Mouse (Mus musculus): ENCODE measurements around the gene Stxbp6.
"Not testable (repeated sequence)": the region's sequence is repeated elsewhere in the genome, so short reads cannot be mapped to it uniquely, and the experiment has no call there.

Stxbp6 gene

DNA sequence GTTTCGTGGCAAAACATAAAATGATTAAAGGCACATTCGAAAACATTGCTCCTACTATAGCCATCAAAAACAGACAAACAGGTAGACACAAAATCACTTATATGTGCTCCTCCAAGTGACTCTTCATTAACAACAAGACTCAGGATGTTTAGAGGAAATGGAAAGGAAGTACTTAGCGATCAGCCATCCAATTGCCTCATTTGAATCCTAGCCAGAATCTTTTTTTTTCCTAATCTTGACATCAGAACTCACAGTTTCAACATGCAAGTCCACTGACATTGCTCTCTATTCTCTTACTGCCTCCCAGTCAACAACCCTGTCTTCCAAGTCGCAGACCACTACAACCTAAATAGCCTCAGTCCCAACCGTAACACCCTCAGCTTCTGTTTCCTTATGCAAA is 21.2 kb downstream of the Stxbp6 start:
- no peak for DNase-seq

DNA sequence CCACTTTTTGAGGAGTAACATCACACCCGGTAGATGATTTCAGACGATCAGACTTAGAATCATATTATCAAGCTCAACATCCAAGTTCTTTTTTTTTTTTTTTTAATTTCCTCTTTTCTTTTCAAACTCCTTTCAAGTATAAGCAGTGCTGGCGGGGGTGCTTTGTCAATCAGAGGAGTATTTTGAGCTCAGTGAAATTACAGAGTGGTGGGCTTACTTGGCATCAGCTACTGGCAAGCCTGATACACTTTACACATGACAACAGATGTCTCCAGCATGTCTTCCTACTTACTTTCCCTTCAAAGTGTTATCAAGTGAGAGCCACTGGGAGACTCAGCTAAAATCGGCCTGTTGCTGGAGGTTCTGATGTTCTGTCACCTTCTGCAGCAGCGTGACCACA is 21.6 kb downstream of the Stxbp6 start:
- DNase-seq: no peak

DNA sequence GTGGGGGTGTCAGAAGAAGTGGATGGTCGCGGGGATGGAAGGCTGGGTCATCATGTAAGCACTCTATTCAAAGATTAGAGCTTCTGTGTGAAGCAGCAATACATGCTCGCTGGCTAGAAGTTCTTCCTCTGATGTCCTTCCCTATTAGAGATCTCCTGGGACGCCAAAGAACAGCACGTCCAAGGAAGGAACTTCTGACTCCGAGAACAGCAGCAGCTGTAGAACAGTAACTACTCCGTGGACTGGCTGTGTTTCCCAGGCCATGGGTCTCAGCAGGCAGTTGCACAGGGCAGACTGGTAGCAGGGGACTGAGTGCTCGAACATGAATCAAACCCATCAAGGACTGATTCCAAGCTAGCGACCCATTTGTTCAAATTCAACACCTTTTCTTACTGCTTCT is 24.6 kb downstream of the Stxbp6 start:
- no peak for DNase-seq

DNA sequence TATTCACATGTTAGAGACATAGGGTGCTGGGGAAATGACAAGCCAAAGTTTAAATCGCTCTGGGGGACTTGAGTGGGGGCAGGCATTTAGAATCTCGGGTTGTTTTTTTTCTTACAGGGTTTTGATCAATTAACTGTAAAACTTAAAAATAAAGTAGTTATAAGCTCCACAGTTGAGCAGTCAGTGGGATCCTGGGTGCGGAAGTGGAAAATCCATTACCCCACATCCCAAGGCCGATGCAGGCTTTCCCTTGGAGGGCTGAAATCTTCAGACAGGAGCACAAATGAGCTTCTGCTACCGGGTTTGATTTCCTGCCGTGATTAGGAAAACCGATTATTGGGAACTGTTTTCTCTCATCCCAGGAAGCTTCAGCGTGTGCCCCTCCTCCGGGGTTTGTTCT is 26.8 kb downstream of the Stxbp6 start:
- DNase-seq: not testable (repeated sequence)

DNA sequence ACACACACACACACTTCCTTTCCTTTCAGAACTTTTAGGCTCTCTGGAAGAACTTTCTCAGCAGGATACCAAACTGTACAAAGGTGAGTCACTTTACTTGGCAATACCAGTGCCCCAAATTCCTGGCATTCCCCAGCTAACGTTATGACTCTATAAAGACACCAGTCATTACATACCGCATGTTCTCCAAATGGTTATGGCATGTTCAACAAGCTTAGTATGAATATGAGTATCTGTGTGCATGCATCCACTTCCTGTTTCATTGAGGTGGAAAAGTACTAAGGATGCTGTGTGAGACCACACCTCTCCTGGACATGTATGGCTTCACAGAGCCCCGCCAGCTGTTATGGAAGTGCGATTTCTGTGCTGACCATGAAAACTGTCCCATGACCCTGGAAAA is 27.3 kb downstream of the Stxbp6 start:
- no peak for DNase-seq

DNA sequence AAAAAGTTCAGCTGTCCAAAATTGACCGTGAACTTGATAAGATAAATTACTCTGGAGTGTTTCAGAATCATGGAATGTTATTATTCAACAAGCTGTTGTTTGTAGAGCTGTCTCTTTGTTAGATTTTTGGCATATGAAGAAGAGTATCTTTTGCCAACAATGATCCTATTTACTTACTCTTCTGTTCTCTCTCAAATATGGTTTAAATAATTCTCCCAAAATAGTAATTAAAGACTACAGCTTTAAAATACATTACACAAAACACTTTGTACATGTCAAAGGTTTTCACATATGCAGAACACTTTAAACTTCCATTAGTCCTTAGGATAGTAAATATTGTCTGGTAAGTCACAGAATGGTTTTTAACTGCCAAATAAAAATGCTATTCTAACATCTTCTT is 29.9 kb downstream of the Stxbp6 start:
- no peak for DNase-seq

DNA sequence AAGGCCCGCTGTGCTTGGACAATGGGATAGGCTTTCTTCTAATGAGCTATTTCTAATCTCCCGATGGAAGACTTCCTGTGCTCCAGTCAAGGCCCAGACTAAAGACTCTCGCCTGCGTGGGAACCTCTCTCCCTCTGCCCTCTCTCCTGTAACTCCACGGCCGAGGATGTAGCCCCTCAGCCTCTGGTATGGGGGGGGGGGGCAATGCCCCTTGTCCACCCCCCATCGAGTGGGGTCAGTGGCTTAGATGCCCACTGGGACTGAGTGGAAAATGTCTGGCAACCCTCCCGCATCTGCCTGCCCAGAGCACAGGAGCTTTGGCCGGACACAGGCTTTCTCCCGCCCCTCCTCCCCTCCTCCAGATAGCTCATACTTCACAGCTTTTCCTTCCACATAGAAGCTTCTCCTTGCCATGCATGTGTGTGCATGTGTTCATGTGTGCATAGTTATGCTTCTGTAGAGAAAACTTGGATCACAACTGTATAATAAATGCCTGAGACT is 31.9 kb downstream of the Stxbp6 start:
- no peak for DNase-seq

DNA sequence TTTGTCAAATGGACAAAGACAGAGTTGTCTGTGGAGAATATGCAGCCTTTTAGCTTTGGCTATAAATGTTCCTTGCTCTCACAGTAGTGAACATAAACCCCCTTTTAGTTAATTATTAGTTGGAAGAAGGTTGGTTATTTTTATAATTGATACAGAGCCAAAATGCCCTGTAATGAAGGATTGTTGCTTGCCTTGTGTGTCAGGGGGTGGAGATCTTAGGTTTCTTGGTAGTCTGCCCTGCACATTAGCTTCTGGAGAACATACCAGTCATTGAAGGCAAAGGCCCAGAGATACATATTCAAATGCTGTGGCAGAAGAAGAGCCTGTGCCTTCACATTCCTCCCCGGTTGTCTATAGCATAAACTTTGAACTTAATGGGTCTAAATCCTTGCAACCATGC is 37.0 kb downstream of the Stxbp6 start:
- DNase-seq: no peak

DNA sequence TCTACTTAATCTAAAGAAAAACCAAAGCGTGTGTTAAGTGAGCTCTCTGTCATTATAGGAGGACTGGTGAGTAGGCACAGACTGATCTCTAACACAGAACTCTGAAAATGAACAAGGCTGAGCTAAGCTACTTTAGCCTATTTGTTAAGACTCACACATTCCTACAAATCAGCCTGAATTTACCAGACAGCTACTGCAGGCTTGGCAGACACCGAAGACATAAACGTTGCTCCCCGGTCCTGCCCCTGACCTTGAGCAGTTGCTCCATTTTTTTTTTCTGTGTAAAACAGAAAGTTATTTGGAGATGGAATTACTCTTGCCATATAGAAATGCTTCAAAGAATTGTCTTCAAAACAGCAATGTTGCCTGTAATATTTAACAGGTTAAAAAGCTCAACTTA is 37.4 kb downstream of the Stxbp6 start:
- DNase-seq: no peak

DNA sequence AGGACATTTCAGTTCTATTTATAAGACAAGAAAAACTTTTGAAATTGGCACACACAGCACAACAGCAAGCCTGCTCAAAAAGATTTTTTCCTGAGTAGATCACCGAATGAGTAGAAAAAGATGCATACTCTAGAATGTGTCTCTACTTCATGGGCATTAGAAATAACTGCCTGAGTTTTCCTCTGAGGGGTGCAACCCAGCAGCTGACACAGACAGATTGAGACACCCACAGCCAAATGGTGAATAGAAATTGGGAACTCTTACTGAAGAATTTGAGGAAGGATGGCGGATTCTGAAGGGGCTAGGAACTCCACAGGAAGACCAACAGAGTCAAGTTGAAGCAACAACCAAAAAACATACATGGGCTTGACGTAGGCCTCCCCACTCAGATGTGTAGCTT is 43.8 kb downstream of the Stxbp6 start:
- DNase-seq: no peak

DNA sequence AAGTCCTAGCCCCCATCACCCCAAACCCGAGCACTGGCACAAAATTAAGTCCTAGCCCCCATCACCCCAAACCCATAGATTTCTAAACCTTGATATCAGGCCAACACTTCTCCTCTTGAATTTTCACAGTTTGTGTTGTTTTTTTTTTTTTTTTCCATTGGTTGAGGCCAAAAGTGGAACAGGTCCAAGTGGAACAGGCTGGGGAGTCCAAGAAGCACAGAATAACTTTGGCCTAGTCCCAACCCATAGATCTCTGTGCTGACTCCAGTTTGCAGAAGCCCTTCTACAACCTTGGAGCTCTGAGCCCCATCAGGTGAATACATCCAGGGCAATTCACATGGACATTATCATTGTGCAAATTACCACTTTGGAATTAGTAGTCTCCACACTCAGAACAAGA is 48.2 kb downstream of the Stxbp6 start:
- no peak for DNase-seq

DNA sequence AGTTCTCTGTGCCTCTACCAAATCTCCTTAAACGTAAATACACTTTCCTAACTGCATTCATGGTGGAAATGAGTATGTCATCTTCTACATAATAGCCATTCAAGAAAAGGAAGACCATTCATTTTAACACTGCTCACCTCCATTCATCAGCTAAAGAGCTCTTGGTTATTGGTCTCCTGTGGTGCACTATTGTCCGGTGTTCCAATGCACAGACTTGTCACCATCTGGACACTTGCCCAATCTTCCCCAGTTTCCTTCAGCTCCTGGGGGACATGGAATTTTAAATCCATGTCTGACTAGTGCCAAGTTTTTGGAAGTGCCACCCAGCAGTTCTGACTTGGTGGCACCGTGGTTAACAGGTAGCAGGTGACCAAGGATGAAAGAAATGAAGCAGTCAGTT is 54.5 kb downstream of the Stxbp6 start:
- no peak for DNase-seq

DNA sequence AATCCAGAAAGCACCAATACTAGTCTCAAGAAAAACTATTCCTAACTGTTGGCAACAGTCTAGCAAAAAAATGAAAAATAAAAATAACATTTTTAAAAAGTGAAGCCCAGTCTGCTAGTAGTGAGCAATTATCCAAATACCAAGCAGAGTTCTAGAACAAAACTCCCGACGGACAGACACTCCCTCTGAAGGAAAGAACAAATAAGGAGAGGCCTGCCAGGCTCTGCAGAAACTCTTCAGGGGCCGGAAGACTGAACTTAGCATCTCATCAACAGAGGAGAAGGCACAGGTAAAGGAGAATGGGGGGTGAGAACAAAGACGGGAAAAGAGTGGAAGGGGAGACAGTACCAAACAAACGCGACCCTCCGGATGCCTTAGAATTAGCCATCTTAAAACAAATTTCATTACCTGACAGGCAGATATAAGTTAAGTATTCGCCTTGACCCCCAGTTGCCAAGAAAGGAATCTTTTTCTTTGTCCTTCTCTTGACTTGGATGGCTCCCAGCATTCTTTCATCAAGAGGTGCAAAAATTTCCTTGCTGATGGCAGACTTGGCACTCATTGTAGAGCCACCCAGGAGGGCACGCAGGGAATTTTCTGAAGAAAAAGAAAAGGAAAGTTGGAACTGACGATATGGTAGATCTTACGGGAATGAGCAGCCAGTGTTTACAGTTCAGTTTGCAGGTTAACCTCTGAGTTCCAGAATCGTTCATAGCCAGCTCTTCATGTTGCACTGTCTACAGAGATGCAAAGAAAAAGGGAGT is 55.3 kb downstream of the Stxbp6 start:
- no peak for DNase-seq

DNA sequence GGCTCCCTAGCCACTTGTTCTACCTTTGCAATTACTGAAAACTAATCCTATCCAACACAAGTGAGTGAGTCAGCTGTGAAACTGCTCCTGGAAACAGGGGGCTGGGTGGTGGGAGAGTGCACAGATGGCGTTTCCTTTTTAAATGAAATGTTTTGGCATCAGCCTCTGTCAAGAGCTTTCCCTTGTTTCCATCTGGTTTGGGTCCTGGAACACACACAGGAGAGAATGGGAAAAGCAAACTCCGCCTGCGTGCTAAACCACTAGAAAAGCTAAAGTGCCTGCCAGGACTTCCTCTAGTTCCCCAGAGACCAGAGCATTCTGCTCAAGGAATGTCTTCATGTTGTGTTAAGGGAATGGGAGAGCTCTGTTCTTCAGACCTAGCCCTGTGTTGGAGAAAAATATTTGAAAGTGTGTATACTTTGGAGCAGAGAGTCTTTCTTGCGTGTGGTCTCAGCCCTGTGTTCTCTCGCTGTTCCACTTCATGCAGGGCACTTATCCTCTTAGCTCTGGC is 61.2 kb downstream of the Stxbp6 start:
- DNase-seq: no peak

DNA sequence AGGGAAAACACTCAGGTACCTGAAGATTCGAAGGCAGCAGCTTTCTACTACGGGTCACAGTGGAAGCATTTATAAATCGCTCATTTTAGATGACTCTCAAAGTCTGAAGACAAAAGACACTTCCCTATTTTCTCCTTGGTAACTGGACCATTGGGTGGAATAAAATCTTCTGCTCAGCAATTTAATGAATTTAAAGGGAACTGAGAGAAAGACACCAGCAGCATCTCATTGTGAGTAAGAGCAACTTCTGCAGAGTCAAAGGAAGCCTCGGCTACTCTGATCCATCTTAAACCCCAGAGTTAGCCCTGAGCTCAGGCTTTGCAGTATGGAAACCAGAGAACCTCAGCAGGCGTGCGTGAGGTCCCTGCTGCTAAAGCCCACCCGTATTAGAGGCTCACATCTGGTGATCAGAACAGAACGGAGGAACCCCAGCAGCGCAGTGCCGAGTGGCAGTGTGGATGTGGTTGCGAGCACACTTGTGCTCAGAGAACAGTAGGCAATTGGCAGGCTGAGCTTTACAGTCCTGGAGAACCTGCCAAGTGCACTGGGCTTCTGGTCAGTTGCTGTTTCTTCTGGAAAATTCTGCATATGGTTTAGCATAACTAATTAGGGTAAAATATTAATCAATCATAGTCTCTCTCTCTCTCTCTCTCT is 62.9 kb downstream of the Stxbp6 start:
- DNase-seq: no peak

DNA sequence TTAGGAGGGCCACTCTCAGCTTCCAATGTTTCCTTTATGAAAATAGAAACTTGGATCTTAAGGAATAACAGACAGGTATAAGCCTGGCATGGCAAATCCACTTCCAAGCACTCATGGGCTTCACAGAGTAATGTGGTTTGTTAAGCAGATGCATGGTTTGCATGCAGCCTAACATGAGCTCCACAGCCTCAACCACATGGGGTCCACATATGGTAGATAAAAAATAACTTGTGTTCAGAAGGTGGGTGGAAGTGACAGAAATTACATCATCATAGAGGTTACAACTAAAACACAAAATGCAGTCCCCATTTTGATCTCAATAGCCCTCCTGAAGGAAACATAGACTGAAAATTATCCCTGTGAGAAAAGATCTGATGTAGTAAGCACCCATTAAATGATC is 63.5 kb downstream of the Stxbp6 start:
- no peak for DNase-seq

DNA sequence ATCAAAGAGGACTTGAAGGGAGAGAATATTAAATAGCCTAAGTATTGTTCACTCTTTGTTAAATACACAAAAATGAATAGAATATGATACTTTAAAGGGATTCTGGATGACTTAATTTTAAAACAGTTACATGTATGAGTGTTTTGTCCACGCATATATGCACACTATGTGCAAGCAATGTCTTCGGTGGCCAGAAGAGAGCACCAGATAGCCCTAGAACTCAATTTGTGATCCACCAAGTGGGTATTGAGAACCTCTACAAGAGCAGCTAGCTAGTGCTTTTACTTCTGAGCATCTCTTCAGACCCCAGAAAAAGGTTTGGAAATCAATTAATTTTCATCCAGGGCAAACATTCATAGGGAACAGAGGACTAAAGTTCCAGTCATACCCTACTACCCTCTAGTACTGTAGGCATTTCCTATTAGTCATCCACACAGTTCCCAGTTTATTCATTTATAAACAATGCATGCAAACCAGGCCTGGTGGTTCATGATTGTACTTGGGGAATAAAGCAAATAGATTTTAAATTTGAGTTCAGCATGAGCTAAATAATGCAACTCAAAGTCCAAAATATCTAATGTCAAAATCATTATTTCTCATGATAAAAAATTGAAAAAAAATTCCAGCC is 64.4 kb downstream of the Stxbp6 start:
- DNase-seq: no peak

DNA sequence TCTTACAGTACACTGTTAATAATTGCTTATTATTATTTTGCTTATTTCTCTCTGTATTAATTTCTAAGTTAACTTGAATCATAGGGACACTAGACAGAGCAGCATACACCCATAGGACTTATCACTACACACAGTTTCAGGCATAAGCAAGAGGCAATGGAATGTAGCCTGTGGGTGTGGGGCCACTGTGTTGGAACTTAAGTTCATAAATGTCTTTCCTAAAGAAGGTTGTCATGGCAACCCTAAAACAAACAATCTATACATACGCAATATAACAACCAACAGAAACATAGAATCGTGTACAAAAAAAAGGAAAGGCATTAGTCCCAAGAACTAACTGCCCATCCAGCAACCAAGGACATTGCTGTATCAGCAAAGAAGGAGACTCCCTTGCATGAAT is 67.9 kb downstream of the Stxbp6 start:
- DNase-seq: no peak

DNA sequence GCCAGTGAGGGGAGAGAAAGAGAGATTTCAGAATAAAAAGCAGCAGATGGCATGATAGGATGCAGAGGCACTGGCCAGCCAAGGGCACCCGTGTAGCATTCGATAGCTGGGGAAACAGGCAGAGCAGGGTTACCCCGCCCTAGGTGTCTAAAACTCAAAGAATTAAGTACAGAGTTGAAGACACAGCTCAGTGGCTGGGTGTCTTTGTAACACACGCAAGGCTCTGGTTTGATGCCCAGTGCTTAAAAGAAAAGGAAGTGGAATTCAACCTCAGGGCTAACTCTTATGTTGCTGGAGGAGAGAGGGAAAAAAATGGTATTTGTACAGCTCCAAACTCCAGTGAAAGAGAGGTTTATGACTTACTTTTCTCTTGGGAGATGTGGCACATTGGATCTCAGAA is 68.5 kb downstream of the Stxbp6 start:
- no peak for DNase-seq

DNA sequence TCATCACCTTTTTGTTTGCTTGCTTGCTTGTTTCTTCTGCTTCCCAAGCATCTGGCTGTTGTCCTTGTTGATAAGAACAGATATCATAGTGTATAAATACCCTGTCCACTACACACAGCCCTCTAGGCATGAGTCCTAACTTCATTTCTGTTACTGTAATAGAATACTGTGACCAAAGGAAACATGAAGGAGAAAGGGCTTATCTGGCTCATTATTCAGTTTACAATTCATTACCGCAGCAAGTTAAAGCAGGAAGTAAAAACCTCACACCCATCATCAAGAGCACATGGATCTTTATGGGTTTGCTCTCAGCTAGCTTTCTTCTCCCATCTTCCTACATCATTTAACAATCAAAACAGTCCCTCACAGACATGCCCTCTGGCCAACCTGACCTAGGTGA is 72.5 kb downstream of the Stxbp6 start:
- DNase-seq: no peak

DNA sequence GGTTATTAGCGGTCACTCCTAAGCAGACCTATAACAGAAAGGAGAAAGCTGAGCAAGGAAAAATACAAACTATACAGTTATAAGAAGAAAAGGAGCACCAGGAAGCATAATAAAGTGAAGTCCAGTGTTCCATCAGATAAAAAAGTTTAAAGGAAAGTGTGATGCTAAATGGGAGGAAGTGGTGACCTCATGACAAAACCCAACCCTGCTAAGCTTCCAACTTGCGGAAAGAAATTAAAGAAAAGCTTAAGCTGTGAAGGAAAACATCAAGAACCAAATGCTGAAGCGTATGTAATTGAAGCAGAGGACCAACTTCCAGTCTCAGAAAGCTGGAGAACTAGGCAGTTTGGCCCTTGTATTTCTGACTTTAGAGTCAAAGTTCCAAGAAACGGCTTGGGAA is 77.1 kb downstream of the Stxbp6 start:
- no peak for DNase-seq

DNA sequence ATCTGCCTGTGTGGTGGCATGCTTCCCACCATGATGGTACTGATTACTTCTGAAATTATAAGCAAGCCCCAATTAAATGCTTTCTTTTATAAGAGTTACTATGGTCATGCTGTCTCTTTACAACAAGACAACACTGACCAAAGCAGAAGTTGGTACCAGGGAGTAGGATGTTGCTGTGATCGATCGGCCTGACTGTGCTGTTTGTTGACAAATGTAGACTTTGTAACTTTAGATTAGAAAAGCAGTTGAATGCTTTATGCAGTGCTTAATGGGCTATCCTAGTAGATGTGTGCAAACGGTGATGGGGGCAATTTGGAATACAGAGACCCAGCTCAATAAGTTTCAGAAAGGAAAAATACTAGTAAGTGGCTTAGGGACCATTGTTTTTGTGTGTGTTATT is 77.6 kb downstream of the Stxbp6 start:
- DNase-seq: no peak

DNA sequence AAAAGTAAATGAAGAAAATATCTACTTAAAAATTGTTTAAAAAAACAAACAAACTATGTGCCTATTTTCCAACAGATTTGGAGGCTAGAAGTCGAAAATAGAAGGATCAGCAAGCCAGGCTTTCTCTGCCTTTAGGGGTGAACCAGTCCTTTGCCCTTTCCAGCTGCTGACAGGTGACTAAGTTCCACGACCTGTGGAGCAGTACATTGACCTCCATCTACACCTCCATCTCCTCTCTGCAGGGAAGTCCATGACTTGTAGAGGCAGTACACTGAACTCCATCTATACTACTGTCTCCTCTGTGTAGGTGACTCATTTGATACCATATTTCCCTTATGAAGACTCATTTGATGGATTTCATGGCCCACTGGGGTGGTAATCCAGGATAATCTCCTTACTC is 78.2 kb downstream of the Stxbp6 start:
- DNase-seq: no peak

DNA sequence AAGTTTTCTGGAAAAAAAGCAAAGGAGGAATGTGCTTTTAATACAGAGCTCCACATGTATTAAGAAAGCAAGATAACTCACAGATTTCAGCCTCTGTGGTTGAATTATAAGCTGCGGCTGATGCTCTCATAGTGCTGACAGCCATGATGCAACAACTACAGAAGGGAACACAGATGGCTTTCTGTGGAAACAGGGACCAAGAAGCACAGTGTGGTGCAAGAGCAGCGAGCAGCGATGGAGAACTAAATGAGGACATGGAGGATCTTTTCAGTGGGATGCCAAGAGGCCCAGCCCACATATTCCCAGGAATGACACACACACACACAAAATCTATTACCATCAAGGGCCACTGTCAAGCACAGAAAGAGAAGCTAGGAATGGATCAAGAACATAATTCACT is 81.1 kb downstream of the Stxbp6 start:
- DNase-seq: no peak
